Mouse (Mus musculus) forebrain, embryonic 11.5 days (tissue): ENCODE results near the gene Hes6. TPM values are rescaled to one million over a fixed set of nuclear protein-coding genes. Genes with fewer than 3 reads are reported as not detected.

Experiments
- ATAC-seq: fragments of 200-750 bp; cut with Nextera tagmentation; replicated peaks from 2 replicates; pipeline ENCODE4 v1.8.0; 2017; ENCODE audit warnings: moderate TSS enrichment; ENCODE audit not compliant: low FRiP score
- DNase-seq: peaks from one replicate; pipeline ENCODE4 v3.0.0-alpha.2; 2017; ENCODE audit warnings: low spot score
- H3K27ac ChIP-seq: fragments of 300-500 bp; sonication (generic); 2 replicates; pipeline ENCODE4 v1.5.1; 2014; ENCODE audit warnings: low read depth, low read length
- H3K27me3 ChIP-seq: fragments of 300-500 bp; sonication (generic); 2 replicates; pipeline ENCODE4 v1.6.1; 2014; ENCODE audit warnings: mild to moderate bottlenecking, low read length, mixed read lengths; ENCODE audit not compliant: control insufficient read depth, insufficient read depth
- H3K36me3 ChIP-seq: fragments of 300-500 bp; sonication (generic); 2 replicates; pipeline ENCODE4 v1.6.1; 2014; ENCODE audit warnings: mild to moderate bottlenecking, low read length, moderate library complexity, mixed read lengths; ENCODE audit not compliant: control insufficient read depth, insufficient read depth
- H3K4me1 ChIP-seq: fragments of 300-500 bp; sonication (generic); replicated peaks from 2 replicates; pipeline ENCODE4 v1.6.1; 2014; ENCODE audit warnings: low read length, mixed read lengths; ENCODE audit not compliant: control insufficient read depth, insufficient read depth
- H3K4me2 ChIP-seq: fragments of 300-500 bp; sonication (generic); 2 replicates; pipeline ENCODE4 v1.6.1; 2014; ENCODE audit warnings: low read depth, mild to moderate bottlenecking, low read length, moderate library complexity, mixed read lengths; ENCODE audit not compliant: severe bottlenecking
- H3K4me3 ChIP-seq: fragments of 300-500 bp; sonication (generic); 2 replicates; pipeline ENCODE4 v1.5.1; 2014; ENCODE audit warnings: low read depth, low read length
- H3K9ac ChIP-seq: fragments of 300-500 bp; sonication (generic); 2 replicates; pipeline ENCODE4 v1.6.1; 2014; ENCODE audit warnings: low read length
- H3K9me3 ChIP-seq: fragments of 300-500 bp; sonication (generic); 2 replicates; pipeline ENCODE4 v1.6.1; 2016; ENCODE audit warnings: low read length, mixed read lengths; ENCODE audit not compliant: control insufficient read depth
- WGBS: fragments of 180-500 bp; shearing (Covaris S2); extraction: QIAGEN DNeasy Blood & Tissue Kit; methylation state at CpG from one replicate; pipeline ENCODE4 v1.1.7; 2014; 5-methylcytosine and 5-hydroxymethylcytosine counted together
- polyA plus RNA-seq: library from polyadenylated mRNA; unstranded; fragments of >200 nt; fragmentation: Nextera tagmentation; extraction: Ambion mirVana; gene quantifications from 2 replicates; pipeline ENCODE4 v1.2.1, GENCODE M21; 2014

Hes6 gene
- polyA plus RNA-seq, 1 experiment from 2014 or later = 258 TPM

- Histone ChIP-seq H3K4me3 (no peak overlapping the region), H3K4me2 (no peak overlapping the region)
These were observed 42.5 kb upstream of the Hes6 start for GRCm38 (mm10) chr1:91456301-91456801.

GRCm38 (mm10) chr1:91455661-91456161 lies 41.9 kb upstream of the Hes6 start:
- Histone ChIP-seq H3K9ac (no peak overlapping the region), H3K9me3 (no peaks in the 10 kb centered on the region), H3K27me3 (peaks cover 3% of the 10 kb centered on the region; the same call in 1 of the 2 replicates), H3K36me3 (no peaks in the 10 kb centered on the region), H3K4me3 (no peak overlapping the region), H3K27ac (no peak overlapping the region), H3K4me2 (0 out of 2 replicates have a peak overlapping the region, but pooled peaks have one; percentile 11), H3K4me1 (peaks cover 18% of the 10 kb centered on the region)
- ATAC-seq (no peak), DNase-seq (no peak)
- WGBS = 56% methylated on average over 7 of the region's 7 CpGs

More at GRCm38 (mm10) chr1:91456301-91456801, 42.5 kb upstream of the Hes6 start:
- Histone ChIP-seq H3K9ac (no peak overlapping the region), H3K4me1 (peaks cover 18% of the 10 kb centered on the region), H3K9me3 (no peaks in the 10 kb centered on the region), H3K27me3 (peaks cover 3% of the 10 kb centered on the region; the same call in 1 of the 2 replicates), H3K36me3 (no peaks in the 10 kb centered on the region), H3K27ac (no peak overlapping the region)
- ATAC-seq (no peak), DNase-seq (no peak)
- 56% methylated on average over 11 of the region's 11 CpGs for WGBS

- H3K4me1 ChIP-seq = peaks cover 18% of the 10 kb centered on the region
These were observed 41.1 kb upstream of the Hes6 start for GRCm38 (mm10) chr1:91454927-91455326.

DNA sequence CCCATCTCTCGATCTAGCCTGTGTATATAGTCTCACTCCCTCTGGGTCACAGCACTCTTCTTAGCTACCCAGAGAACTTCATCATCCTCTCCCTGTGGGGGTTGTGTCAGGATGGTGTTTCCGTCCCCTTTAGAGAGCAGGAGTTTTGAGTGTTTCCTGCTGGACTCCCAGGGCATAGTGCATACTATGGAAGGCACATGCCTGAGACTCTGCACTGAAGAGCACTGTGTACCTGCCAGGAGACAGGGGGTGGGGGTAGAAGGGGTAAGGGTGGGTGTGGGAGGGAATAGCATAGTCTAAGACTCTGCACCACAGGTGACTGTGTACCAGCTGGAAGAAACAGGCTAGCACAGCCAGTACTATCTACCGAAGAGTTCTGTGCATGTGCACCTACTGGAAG lies 40.5 kb upstream of the Hes6 start:
- H3K4me2 ChIP-seq = no peak overlapping the region
- H3K4me1 ChIP-seq = peaks cover 16% of the 10 kb centered on the region
- H3K36me3 ChIP-seq = no peaks in the 10 kb centered on the region
- H3K9me3 ChIP-seq = no peaks in the 10 kb centered on the region
- peaks cover 3% of the 10 kb centered on the region; the same call in 1 of the 2 replicates for H3K27me3 ChIP-seq
- WGBS = 88% methylated on average over 3 of the region's 3 CpGs
- no peak for DNase-seq
- H3K4me3 ChIP-seq = no peak overlapping the region
- no peak overlapping the region for H3K27ac ChIP-seq
- no peak overlapping the region for H3K9ac ChIP-seq
- no peak for ATAC-seq

More at GRCm38 (mm10) chr1:91454927-91455326, 41.1 kb upstream of the Hes6 start:
- no peak overlapping the region for H3K9ac ChIP-seq
- peaks cover 3% of the 10 kb centered on the region; the same call in 1 of the 2 replicates for H3K27me3 ChIP-seq
- H3K27ac ChIP-seq = no peak overlapping the region
- 83% methylated on average over 3 of the region's 3 CpGs for WGBS
- ATAC-seq (no peak), DNase-seq (no peak)
- no peak overlapping the region for H3K4me2 ChIP-seq
- H3K9me3 ChIP-seq = no peaks in the 10 kb centered on the region
- no peak overlapping the region for H3K4me3 ChIP-seq
- no peaks in the 10 kb centered on the region for H3K36me3 ChIP-seq

DNA sequence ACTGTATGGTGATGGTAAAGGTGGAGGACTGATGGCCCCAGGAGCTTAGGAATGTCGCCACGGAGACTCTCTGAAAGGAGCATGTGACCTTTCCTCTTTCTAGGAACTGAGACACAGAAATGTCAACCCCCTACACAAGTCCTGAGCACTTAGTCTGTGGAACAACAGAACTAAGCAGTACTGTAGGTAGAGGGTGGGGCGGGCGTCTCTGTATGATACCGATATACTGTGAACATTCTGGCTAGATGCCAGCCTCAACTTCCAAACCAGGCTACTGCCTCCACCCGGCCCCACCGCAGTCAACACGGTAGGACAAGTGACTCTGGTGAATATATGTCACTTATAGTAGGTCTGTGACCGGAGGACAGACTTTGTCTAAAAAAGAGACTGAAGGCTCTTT lies 40.1 kb upstream of the Hes6 start:
- H3K27me3 ChIP-seq = peaks cover 3% of the 10 kb centered on the region; the same call in 1 of the 2 replicates
- H3K4me1 ChIP-seq = peaks cover 16% of the 10 kb centered on the region
- H3K27ac ChIP-seq = no peak overlapping the region
- ATAC-seq (no peak), DNase-seq (no peak)
- no peak overlapping the region for H3K4me2 ChIP-seq
- no peaks in the 10 kb centered on the region for H3K9me3 ChIP-seq
- 93% methylated on average over 9 of the region's 9 CpGs for WGBS
- no peak overlapping the region for H3K9ac ChIP-seq
- no peak overlapping the region for H3K4me3 ChIP-seq
- H3K36me3 ChIP-seq = no peaks in the 10 kb centered on the region

GRCm38 (mm10) chr1:91451547-91452084 lies 37.8 kb upstream of the Hes6 start:
- H3K9me3 ChIP-seq = peaks cover 5% of the 10 kb centered on the region; the same call in 1 of the 2 replicates
- no peaks in the 10 kb centered on the region for H3K36me3 ChIP-seq
- H3K27ac ChIP-seq = no peak overlapping the region
- H3K4me3 ChIP-seq = no peak overlapping the region
- no peak for DNase-seq
- WGBS = 80% methylated on average over 5 of the region's 5 CpGs
- no peak overlapping the region for H3K4me2 ChIP-seq
- H3K9ac ChIP-seq = no peak overlapping the region
- peaks cover 10% of the 10 kb centered on the region for H3K4me1 ChIP-seq
- no peak for ATAC-seq
- H3K27me3 ChIP-seq = no peaks in the 10 kb centered on the region

- Histone ChIP-seq H3K36me3 (no peaks in the 10 kb centered on the region), H3K27ac (no peak overlapping the region), H3K27me3 (no peaks in the 10 kb centered on the region), H3K4me3 (no peak overlapping the region), H3K9me3 (peaks cover 5% of the 10 kb centered on the region; the same call in 1 of the 2 replicates), H3K9ac (no peak overlapping the region), H3K4me1 (peaks cover 3% of the 10 kb centered on the region), H3K4me2 (no peak overlapping the region)
- WGBS = 95% methylated on average over 5 of the region's 5 CpGs
- DNase-seq (no peak), ATAC-seq (no peak)
These were observed 37.0 kb upstream of the Hes6 start for GRCm38 (mm10) chr1:91450851-91451250.

DNA sequence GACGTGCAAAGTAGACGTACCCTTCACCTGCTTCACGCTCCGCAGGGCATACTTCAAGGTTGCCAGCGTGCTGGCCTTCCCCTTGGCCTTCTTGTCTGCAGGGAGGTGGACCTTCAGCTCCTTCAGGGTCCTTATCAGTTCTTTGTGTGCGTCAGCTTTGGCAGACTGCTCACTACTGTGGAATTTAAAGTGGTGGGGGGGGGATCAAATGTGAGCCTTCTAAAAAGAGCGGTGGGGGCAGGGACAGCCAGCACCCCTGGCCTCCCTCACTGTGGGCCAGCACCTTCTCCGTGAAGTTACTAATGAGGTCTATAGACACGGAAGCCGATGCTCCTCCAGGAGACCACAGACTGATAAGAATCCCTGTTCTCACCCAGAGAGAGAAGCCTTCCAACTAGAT lies 34.9 kb upstream of the Hes6 start:
- no peak overlapping the region for H3K4me3 ChIP-seq
- no peaks in the 10 kb centered on the region for H3K36me3 ChIP-seq
- DNase-seq = no peak
- H3K4me1 ChIP-seq = no peaks in the 10 kb centered on the region
- 94% methylated on average over 10 of the region's 10 CpGs for WGBS
- H3K27me3 ChIP-seq = no peaks in the 10 kb centered on the region
- no peak for ATAC-seq
- no peak overlapping the region for H3K4me2 ChIP-seq
- no peak overlapping the region for H3K9ac ChIP-seq
- peaks cover 5% of the 10 kb centered on the region; the same call in 1 of the 2 replicates for H3K9me3 ChIP-seq
- H3K27ac ChIP-seq = no peak overlapping the region

DNA sequence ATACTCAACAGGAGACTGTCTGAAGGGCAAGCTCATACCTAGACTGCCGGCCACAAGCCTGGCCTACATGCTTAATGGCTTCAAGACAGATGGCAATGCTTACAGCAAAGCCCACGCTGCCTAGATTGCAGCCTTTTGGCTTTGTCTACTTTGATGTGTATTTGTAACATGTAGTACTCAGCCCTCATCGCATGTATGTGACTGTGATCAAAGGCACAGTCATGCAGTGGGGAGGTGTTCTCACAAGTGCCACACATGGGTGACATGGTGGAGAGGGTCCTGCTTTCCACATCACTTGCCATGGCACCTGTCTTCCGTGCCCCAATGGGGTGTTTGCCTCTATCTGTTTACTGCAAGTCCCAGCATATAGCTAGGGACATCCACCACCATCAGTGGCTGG lies 32.7 kb upstream of the Hes6 start:
- WGBS = 96% methylated on average over 4 of the region's 4 CpGs
- H3K9ac ChIP-seq = no peak overlapping the region
- H3K27ac ChIP-seq = no peak overlapping the region

More for the DNA sequence above, 32.7 kb upstream of the Hes6 start:
- ATAC-seq (no peak), DNase-seq (no peak)
- Histone ChIP-seq H3K36me3 (no peaks in the 10 kb centered on the region), H3K27me3 (no peaks in the 10 kb centered on the region), H3K4me3 (no peak overlapping the region), H3K9me3 (peaks cover 5% of the 10 kb centered on the region; the same call in 1 of the 2 replicates), H3K4me2 (no peak overlapping the region), H3K4me1 (no peaks in the 10 kb centered on the region)
